Mouse (Mus musculus) frontal cortex, postnatal 14 days (tissue): ENCODE data around the gene Mcm2.

Experiments
- DNase-seq, 2 experiments: peaks; one replicate each; pipeline ENCODE4 v3.0.0; 2022; ENCODE audit warnings: low spot score in 2 of 2

Mcm2 gene

DNA sequence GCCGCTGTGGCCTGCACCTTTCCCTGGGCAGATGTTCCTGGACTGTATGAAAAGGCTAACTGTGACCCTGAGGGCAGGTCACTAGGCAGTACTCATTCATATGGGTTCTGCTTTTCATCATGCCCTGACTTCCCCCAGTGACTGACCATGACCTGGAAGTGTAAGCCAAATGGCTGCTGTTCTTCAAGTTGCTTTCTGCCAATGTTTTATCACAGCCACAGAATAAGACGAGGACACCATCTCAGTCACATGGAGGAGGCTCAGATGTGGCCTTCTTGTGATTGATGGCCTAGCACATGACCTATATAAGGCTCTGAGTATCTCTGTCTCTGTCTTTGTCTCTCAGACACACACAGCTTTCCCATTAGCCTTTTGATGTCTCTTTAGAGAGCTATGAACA, 51.0 kb downstream of the Mcm2 start:
- no peak for DNase-seq

DNA sequence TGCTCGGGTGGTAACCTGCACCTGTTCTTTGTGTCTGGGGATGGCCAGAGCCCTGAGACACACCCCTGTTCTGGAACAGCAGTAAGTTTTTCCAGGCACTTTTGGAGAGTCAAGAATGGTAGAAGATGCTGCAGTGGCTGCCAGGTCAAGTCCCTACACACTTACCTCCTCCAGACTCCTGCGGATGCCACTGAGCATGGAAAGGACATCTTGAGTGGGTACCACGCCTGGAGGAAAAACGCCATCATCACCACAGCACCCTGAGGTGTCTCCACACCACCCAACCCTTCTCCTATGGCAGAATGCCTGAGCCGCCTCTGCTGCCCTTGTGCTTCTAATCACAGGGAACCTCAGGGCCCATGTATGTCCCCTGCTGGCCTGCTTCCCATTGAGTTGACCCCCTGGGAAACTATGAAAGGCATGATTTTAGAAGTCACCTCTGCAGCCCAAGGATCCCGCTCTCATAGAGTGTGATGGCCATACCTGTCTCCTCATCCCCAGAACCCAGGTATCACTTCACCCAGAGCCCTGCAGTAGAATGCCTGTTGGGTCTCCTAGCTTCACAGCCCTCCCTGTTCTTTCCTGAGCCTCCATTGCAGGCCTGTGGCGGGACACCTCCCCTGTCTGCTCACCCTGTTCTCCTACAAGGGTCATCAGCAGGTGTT, 53.5 kb downstream of the Mcm2 start:
- no peak for DNase-seq

GRCm38 (mm10) chr6:88843781-88844725, 54.5 kb downstream of the Mcm2 start:
- no peak for DNase-seq

DNA sequence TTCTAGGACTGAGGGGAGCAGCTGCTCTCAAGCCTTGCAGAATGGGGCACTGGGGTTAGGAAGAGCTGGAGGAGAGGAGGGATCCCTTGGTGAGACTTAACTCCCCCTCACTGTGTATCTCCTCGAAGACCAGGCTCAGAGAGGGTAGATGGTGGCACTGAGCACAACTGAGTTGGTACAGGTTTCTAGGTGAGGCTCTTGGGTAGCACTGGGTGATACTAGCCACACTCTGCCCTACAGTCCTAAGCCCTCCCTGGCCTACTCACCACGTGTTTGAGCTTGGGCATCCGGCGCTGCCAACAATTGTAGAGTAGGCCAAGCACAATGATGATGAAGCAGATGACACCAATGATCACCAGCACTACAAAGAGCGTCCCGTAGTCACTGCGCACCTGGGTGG, 55.3 kb downstream of the Mcm2 start:
- no peak for DNase-seq

GRCm38 (mm10) chr6:88842731-88843151, 55.8 kb downstream of the Mcm2 start:
- DNase-seq = peak in 1 of 2 experiments; percentile 51

DNA sequence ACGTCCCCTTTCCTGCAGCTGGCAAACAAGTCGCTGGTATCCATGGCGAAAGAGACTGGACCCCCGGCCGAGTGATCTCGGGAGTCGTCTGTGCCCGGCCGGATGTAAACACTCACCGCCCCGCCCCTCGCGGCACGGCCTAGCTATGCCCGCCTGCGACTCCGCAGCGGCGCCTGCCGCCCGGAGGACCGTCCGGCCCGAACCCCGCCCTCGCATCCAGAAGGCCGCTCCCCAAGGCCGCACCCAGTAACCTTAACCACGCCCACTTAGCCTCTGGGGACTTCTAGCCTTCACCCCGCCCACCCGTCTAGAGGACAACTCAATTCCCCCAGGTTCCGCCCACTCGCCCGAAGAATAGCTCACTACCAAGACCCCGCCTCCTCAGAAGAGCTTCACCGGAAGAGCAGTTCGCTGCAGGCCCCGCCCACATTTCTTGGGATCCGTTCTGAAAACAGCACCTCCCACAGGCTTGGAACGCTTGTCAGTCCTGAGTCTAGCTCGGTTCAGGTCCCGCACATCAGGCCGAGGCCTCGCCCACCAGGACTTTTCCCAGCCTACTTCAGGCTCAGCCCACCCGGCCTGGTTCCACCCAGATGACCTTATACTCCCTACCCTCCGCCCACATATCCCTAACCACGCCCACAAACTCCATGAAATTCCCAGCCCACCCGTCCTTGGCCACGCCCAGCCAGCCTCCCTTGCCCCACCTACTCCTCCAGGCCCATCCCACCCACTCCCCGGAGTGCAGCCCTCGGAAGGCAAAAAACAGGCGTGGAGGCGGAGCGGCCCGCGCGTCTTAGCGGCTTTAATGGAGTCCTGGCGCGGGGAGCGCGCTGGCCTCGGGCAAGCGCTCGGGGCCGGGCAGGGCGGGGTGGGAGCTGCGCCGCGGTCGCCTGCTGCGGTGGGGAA, 56.5 kb downstream of the Mcm2 start, which contains the start of gene Abtb1:
TSS of gene Abtb1 (minus strand) at position 204 of the 909 bp plus-strand sequence.
- DNase-seq = peak; percentile 99

- DNase-seq = no peak
These were observed 57.1 kb downstream of the Mcm2 start for GRCm38 (mm10) chr6:88841514-88841780.

- no peak for DNase-seq
These were observed 57.6 kb downstream of the Mcm2 start for GRCm38 (mm10) chr6:88840791-88841513.

- DNase-seq = no peak
These were observed 58.4 kb downstream of the Mcm2 start for GRCm38 (mm10) chr6:88840211-88840610.

DNA sequence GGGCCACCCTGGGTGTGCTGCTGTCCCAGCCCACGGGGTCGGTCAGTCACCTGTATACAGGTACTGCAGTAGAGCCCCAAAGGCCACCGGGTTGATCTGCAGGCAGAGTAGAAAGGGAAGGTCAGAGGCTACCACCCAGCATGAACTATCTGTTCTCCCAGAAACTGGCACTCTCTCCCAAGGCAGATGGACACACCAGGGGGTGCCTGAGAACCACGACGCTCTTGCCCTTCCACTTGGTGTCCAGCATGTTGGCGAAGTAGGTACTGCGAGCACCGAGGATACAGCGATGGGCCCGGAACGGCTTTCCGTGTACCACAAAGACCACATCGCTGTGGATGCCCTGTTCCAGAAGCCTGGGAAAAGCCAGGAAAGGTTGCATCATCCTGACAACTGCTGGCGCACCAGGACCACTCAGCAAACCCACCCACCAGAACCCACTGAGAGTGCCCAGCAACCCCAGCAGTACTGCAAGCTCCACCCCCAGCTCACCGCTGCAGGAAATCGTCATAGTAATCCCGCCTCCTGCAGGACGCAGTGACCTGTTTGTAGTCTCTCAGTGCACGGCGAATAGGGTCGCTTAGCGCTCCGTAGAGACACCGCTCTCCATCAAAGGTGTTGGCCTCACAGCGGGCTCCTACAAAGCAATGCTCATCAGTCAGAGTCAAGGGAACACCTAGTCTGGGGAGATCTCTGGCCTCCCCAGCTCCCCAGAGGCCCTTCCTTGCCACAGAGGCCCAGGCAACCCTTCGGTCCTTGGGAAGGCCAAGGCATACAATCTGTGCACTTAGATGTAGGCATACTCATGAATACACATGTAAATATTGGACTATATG, 59.2 kb downstream of the Mcm2 start:
- no peak for DNase-seq

DNA sequence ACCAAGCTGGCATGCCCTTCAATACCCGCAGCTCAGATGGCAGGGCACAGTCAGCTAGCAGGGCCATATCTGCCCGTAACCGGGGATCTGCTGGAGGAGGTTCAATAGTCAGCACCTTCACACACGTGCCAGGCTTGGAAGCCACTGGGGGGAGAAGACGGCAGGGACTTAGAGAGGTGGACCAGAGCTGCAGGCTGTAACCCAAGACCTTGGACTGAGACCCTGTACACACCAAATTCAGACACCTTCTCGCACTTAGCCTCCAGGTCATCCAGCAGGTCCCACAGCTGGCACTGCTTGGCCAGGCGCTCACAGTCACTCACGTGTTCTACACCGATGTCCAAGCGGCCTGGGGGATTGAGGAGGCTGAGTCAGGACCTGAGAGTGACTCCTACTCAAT, 60.0 kb downstream of the Mcm2 start:
- no peak for DNase-seq

DNA sequence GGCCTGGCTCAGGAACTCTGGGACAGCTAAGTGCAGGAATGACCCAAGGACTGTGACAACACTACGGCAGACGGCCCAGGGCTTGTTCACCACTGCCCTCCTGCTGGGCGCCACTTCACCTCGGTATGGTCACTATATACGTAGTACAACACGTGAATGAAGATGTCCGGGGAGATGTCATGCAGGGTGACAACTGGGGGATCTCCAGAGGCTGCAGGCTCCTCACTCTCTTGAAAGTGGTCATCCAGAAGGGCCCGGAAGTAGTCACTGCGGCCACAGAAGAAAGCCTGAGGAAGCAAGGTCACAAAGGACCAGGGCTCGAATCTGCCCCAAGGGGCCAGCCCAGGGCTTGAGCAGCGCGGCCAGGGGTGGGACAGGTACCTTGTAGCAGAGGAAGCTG, 60.6 kb downstream of the Mcm2 start:
- no peak for DNase-seq

DNA sequence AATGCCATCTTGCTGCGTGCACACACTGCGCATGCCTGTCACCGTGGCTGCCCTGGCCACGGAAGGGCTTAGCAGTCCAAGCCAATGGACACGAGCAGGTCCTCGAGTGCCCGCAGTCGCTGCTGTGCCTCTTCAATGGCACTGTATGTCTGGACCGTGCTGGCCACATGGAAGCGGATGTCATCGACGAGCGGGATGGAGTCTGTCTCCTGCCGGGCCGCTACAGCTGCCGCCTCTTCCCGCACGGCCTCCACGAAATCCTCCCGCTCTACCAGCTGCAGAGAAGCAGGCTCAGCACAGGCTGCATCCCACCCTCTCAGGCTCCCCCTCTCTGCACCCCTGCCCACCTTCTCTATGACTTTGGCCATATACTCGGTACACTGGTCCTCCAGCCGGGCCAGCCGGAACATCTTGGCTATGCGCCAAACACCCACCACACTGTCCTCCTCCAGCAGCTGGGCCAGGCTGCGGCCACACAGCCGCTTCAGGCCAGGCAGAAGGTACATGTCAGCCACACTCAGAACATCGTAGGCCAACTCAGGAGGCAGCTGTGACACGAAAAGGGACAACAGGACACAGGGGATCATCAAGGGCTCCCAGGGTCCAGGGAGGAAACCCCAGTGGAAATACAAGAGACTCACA, 62.3 kb downstream of the Mcm2 start:
- no peak for DNase-seq

- DNase-seq = no peak
These were observed 63.5 kb downstream of the Mcm2 start for GRCm38 (mm10) chr6:88835047-88835446.
